Mouse (Mus musculus) 416B (cell line): ENCODE measurements around the gene Rabep2.

Experiments
- DNase-seq: peaks from one replicate; pipeline ENCODE4 v3.0.0; 2011; ENCODE audit warnings: low read depth

Gene Rabep2

DNA sequence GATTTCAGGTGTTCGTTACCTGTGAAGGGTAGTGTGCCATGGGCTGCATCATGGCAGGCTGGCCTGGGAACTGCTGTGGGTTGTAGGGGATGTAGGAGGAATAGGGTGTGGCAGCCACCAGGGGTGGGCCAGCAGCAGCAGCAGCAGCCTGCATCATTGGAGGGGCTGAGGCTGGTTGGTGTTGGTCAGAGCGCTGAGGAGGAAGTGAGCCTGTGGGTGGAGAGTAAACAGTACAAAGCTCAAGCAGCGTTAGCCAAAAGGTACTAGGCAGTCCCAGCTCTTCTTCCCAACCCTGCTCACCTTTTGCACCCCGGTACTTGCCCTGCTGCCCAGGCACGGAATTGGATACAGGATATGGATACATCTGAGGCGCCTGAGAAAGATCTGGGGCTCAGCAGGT is 65.6 kb downstream of the Rabep2 start:
- no peak for DNase-seq

DNA sequence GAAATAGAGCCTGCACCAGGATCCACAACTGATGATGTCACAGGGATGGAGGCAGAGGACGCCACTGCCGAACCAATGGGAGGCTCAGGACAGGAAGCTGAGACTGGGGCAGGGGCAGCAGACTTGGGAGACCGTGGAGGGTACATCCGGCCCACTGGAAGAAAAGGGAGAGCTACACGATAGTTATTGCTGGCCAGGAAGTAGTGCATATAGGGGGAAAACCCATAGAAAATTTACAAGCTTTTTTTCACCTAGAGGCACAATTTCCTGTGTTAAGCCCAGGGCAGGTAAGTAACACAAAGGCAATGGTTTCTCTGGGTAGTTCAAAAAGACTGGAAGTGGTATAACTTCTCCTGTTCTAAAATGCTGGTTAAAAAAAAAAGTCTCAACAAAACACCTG is 67.9 kb downstream of the Rabep2 start:
- no peak for DNase-seq

DNA sequence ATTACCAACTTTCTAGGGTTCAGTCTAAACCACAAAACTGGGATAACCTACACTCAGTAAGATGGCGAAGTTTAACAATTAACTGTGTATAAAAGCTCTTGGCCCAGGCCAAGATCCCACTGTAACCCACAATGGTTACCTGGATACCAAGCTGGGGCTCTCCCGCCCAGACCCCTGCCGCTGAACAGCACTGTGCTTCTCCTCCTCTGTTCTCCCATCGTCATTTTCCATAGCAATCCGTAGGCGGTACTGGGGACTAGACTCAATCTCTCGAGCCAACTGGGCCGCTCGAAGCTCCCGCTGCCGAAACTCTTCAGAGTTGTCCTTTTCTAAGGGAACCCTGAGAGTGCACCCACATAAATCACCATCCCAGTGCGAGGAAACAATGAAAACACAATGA is 69.4 kb downstream of the Rabep2 start:
- no peak for DNase-seq
